Mouse (Mus musculus) adrenal gland, adult 18-20 months (tissue): ENCODE results near the gene Abl1. TPM values are rescaled to one million over a fixed set of nuclear protein-coding genes. Genes with fewer than 3 reads are reported as not detected.
A peak's percentile ranks its signal among the peaks of the same experiment; 100 is the strongest.
"Not testable (repeated sequence)": the region's sequence is repeated elsewhere in the genome, so short reads cannot be mapped to it uniquely, and the experiment has no call there.

Source experiments
- DNase-seq, 2 experiments: peaks; one replicate each; pipeline ENCODE4 v3.0.0; 2021 to 2022; ENCODE audit warnings: low spot score in 2 of 2
- long read RNA-seq, 2 experiments: library from polyadenylated mRNA; stranded (forward); transcript quantifications; one replicate each; pipeline ENCODE4 v2.0.0; 2021
- total RNA-seq, 2 experiments: library from RNA; stranded (reverse); gene quantifications; 1 replicate in 1 of 2; 2 replicates in 1 of 2; pipeline ENCODE4 v1.2.3; 2021

Gene Abl1
- 10 to 100 TPM; 43.6 to 59.5 TPM for total RNA-seq
- long read RNA-seq, experiment 1, full-length matches to known transcripts, result 10 of 24 reads
- long read RNA-seq, experiment 1, partial matches to known transcripts, result 0 of 24 reads
- long read RNA-seq, experiment 1, other reads (novel, unspliced or antisense), result 14 of 24 reads
- long read RNA-seq, experiment 2, full-length matches to known transcripts, result 4 of 67 reads
- long read RNA-seq, experiment 2, partial matches to known transcripts, result 0 of 67 reads
- long read RNA-seq, experiment 2, other reads (novel, unspliced or antisense), result 63 of 67 reads

GRCm38 (mm10) chr2:31688074-31688925, at the start of gene Abl1:
Gene Abl1, plus strand, starts transcription at chr2:31688376.
- peak; percentile 81 to 82 for DNase-seq

- DNase-seq, result no peak
Measured at GRCm38 (mm10) chr2:31638581-31639465, 49.4 kb upstream of the Abl1 start.

GRCm38 (mm10) chr2:31639466-31639760, 48.8 kb upstream of the Abl1 start:
- DNase-seq, result no peak

- DNase-seq, result no peak
Measured at GRCm38 (mm10) chr2:31639901-31640608, 48.1 kb upstream of the Abl1 start, which contains the start of gene Prdm12. Gene Prdm12, plus strand, starts transcription at chr2:31640037.

- no peak for DNase-seq
Measured at GRCm38 (mm10) chr2:31640609-31641507, 47.3 kb upstream of the Abl1 start.

- DNase-seq, result no peak
Measured at GRCm38 (mm10) chr2:31641508-31641830, 46.7 kb upstream of the Abl1 start.

- DNase-seq, result no peak
Measured at GRCm38 (mm10) chr2:31641929-31642328, 46.2 kb upstream of the Abl1 start.

GRCm38 (mm10) chr2:31653971-31654853, 34.0 kb upstream of the Abl1 start:
- DNase-seq, result no peak

- DNase-seq, result peak; percentile 59 to 62
Measured at GRCm38 (mm10) chr2:31654854-31655559, 33.2 kb upstream of the Abl1 start.

- no peak for DNase-seq
Measured at GRCm38 (mm10) chr2:31656374-31656773, 31.8 kb upstream of the Abl1 start.

- DNase-seq, result no peak
Measured at GRCm38 (mm10) chr2:31662939-31663803, 25.0 kb upstream of the Abl1 start.

GRCm38 (mm10) chr2:31663804-31664180, 24.4 kb upstream of the Abl1 start:
- DNase-seq, result no peak

- no peak for DNase-seq
Measured at GRCm38 (mm10) chr2:31667332-31667731, 20.8 kb upstream of the Abl1 start.

GRCm38 (mm10) chr2:31670551-31671035, 17.6 kb upstream of the Abl1 start, which contains the start of gene Exosc2:
Gene Exosc2, plus strand, starts transcription at chr2:31670715.
- DNase-seq, result peak; percentile 76 to 80

- DNase-seq, result no peak
Measured at GRCm38 (mm10) chr2:31678641-31679040, 9.5 kb upstream of the Abl1 start.

- DNase-seq, result not testable (repeated sequence)
Measured at GRCm38 (mm10) chr2:31681051-31681707, 7.0 kb upstream of the Abl1 start.
